Mouse (Mus musculus) olfactory bulb, adult 2 months (tissue): ENCODE measurements around the gene Fat4.

Experiments
- CTCF ChIP-seq: fragments of 200-500 bp; IDR thresholded peaks from 2 replicates; pipeline ENCODE4 v1.5.1; 2012; ENCODE audit warnings: low read depth, mild to moderate bottlenecking, low read length, moderate library complexity; ENCODE audit not compliant: insufficient read depth
- POLR2A ChIP-seq: fragments of 200-500 bp; IDR thresholded peaks from 2 replicates; pipeline ENCODE4 v1.6.1; 2012; ENCODE audit warnings: mild to moderate bottlenecking, low read depth, low read length, moderate library complexity; ENCODE audit not compliant: insufficient read depth

DNA sequence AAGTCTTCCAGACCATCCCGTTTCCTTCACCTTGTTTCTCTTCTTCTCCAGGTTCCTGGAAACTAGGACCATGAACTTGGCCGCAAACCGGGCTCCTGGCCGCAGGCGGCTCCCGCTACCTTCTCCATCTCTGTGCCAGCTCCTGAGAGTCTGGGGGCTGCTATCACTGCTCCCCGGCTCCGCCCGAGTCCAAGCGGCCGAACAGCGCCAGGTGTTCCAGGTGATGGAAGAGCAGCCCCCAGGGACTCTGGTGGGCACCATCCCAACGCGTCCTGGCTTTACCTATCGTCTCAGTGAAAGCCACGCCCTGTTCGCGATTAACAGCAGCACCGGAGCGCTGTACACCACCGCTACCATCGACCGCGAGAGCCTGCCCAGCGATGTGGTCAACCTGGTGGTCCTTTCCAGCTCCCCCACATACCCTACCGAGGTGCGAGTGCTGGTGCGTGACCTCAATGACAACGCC is at the start of gene Fat4:
- TF ChIP-seq POLR2A (no peak), CTCF (no peak)
